Mouse (Mus musculus) heart, adult 2 months (tissue): ENCODE data around the gene Gorab.

ENCODE experiments used
- CTCF ChIP-seq: fragments of 200-600 bp; IDR thresholded peaks from 2 replicates; pipeline ENCODE4 v1.8.1; 2022; ENCODE audit warnings: antibody characterized with exemption, mild to moderate bottlenecking, moderate library complexity
- EP300 ChIP-seq: fragments of 200-500 bp; IDR thresholded peaks from 2 replicates; pipeline ENCODE4 v1.6.1; 2011; ENCODE audit warnings: low read depth, low read length, control low read depth; ENCODE audit not compliant: insufficient read depth
- POLR2A ChIP-seq: fragments of 200-500 bp; IDR thresholded peaks from 2 replicates; pipeline ENCODE4 v1.6.1; 2011; ENCODE audit warnings: mild to moderate bottlenecking, low read depth, low read length, control low read depth; ENCODE audit not compliant: insufficient read depth

- no peak for TF ChIP-seq CTCF
- TF ChIP-seq POLR2A: no peak
- no peak for TF ChIP-seq EP300
These were observed 45.7 kb downstream of the Gorab start for GRCm38 (mm10) chr1:163357733-163358132.
